Mouse (Mus musculus): Measurements from ENCODE around the gene Cend1.

Gene Cend1

DNA sequence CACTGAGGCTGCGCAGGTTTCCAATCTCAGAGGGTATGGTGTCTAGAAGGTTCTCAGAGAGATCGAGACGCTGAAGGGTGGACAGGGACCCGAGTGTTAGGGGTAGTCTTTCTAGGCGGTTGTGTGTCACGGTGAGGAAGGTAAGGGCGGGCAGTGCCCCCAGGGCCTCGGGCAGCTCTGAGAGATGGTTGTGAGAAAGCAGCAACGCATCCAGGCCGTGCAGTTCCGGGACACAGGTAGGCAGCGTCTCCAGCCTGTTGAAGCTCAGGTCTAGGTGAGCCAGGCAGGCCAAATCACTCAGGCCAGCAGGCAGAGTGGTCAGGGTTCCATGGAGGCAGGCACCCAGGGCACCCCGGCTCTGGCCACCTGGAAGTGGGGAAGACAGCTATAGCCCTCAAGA is 12.9 kb upstream of the Cend1 start:
- no peak for DNase-seq

DNA sequence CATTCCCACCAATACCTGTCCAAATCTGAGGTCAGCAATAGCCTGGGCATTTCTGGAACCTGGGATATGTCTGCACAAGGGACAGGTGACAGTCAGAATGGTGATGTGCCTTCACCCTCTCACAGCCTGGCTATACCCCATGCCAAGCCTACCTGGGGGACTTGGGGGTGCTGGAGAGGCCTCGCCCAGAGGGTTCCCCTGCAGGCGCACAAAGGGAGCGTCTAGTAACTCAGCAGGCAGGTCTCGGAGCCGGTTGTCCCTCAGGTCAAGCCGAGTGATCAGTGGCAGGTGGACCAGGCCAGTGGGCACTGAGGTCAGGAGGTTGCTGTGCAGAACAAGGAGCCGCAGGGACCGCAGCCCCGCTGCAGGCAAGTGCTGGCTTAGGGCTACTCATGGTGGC is 12.2 kb upstream of the Cend1 start:
- no peak for DNase-seq

DNA sequence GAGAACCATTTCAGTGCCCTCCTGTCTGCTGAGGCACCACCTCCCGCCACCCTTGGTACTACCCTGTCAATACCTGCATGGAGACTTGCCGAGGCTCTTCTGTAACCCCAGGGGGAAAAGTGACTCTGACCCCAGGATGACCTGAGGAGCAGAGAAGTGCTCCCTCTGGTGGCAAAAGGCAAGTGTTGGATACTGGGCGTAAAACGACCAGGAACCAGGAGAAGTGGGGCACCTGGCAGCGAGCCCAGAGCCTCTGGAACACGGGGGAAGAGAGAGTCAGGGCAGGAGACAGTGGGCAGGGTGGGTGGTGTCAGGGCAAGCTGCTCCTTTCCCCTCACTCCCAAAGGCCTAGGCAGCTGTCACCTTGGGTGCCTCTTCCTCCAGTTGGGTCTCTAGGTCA is 11.3 kb upstream of the Cend1 start:
- peak; percentile 74 for DNase-seq

DNA sequence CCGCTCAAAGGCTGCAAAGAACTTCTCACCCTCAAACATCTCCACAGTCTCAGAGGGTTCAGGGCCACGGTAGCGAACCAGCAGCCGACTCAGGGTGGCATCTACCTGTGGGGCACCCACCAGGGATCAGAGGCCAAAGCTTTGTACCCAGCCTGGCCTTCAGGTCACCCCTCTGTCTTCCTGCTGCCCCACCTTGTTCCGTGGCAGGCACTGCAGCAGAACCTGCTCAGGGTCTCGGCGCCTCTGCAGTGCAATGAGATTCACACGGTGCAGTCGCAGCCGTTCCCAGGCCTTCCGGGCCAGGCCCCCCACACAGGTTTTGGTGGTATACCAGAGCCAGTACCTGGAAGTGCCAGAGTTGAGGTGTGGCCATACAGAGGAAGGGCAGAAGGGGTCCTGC is 10.5 kb upstream of the Cend1 start:
- DNase-seq, result no peak

DNA sequence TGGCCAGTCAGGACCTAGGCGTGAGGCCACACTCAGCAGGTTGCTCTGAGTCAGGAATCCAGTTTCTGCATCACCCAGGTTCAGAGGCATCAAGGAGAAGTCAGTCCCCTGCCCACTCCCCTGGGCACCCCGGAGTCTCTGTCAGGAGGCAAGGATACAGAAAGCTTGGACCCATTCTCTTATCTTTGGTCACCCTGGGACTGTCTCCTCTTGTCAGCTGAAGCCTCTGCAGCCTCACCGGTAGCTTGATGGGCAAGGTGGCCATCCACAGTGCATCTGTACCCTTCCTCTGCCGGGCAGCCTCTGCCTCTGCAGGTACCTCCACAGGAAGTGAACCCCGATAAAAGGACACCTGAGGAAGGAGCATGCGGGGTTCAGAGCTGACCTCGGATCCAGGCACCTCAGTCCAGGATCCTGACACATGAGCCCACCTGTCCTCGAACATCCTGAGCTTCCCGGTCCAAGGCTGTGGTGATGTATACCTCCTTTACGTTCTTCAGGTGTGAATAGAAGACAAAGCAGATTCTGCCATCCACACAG is 9.9 kb upstream of the Cend1 start:
- no peak for DNase-seq

DNA sequence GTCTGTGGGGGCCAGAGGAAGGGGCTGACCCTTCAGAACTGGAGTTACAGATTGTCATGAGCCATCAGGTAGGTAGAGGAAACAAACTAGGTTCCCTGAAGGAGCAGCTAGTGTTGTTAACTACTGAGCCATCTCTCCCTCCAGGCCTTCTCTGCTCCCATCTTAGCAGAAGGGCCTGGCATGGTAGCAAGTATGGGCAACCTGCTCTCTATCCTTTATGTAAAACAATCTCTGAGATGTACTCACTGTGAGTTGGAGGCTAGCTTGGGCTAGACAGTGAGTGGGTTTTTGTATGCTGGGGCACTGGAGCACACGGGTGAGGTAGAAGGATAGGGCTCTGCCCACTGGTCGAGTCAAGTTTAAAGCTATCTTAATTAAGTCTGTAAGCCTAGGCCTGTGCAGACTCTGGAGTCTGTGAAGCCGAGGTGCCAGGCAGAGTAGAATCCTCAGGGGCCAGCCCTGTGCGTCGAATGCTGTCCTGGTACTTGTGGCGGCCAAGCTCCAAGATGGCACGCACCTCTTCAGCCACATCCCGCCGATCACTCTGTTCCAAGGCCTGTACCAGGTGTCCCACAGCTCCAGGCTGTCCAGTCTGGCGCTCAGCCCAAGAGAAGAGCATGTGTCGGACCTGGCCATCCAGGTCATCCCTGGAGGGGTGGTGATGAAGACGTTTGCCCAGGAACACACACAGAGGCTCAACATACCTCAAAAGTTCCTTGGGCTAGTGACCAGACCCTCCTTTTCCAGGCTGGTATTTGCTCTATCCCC is 9.1 kb upstream of the Cend1 start:
- no peak for DNase-seq

DNA sequence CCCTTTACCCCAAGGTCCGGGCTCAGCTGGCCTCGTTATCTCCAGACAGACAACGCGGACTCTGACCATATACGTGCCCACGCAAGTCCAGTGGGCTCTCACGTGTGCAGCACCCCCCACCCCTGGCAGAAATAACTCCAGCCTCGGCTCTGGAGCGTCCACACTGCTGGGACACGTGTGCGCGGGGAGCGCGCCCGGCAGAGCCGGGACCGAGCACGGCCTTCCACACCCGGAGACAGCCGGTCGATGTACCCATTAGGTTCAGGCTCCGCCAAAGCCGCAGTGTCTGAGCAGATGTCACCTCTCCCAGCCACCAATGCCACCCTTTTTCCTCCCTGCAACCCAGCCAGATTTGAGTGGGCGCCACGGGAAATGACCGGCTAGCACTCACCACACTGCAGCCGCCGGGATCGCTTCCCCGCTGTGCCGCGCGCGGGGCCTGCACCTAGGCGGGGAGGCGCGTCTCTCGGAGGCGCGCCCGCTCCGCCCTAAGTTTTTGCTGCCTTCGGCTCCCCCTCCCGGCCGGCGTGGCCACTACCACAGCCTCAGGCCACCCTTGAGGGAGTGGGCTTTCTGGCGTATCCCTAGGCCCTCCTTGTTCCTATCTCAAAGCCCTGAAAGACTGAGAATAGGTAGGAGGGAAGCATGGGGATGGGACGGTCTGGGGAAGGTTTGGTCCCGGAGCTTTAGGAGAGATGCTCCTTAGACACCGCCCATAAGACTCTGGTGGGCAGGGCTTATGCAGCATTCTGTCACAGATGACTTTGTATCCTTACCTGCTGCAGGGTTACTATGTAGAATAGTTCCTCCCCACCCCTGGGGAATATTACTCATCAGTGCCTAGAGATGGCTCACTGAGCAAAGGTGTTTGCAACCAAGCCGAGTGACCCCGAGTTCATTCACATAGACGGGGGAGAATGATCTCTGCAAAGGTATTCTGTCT is 8.2 kb upstream of the Cend1 start, which contains the start of gene Slc25a22:
TSS of gene Slc25a22 (minus strand) at position 715 of the 943 bp plus-strand sequence.
- DNase-seq, result peak; percentile 87

DNA sequence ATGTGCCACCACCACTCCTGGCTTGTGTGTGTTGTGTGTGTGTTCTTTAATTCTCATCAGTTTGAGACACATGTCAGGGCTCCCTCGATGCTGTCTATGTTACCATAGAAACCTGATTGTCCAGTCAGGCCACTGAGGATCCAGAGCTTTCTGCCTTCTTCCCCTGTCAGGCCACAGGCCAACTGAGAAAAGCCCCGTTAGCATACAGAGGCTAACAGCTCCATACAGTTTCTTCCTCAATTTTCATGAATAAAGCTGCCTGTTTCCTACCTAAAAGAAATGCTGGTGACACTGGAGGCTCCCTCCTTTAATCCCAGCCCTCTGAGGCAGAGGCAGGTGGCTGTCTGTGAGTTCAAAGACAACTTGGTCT is 7.2 kb upstream of the Cend1 start:
- no peak for DNase-seq

DNA sequence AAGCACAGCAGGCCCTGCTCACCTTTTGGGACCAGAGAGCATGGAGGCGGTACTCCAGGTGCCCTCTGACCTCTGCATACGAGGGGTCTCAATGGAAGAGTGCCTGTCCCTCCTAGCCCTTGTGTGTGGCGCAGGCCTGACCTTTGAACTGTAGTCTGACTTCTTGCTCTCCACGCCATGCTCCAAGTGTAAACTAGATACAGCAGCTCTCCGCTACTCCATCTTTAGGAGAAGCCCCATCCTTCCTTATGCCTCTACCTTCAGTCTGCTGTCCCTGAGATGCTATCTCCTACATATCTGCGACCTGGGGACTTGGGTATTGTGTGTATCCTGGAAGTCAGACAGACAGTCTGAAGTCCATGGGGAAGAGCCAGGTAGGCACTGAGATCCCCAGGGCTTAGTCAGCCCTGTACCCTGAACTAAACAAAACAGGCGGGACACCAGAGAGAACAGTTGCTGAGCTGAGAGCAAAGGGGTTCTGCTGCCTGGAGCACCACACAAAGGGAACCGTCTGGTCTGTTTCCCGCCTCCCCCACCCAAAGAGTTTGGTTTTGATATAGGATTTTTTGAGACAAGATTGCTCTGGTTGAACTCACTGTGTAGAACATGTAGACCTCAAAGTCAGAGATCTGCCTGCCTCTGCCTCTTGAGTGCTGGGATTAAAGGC is 6.7 kb upstream of the Cend1 start:
- no peak for DNase-seq

DNA sequence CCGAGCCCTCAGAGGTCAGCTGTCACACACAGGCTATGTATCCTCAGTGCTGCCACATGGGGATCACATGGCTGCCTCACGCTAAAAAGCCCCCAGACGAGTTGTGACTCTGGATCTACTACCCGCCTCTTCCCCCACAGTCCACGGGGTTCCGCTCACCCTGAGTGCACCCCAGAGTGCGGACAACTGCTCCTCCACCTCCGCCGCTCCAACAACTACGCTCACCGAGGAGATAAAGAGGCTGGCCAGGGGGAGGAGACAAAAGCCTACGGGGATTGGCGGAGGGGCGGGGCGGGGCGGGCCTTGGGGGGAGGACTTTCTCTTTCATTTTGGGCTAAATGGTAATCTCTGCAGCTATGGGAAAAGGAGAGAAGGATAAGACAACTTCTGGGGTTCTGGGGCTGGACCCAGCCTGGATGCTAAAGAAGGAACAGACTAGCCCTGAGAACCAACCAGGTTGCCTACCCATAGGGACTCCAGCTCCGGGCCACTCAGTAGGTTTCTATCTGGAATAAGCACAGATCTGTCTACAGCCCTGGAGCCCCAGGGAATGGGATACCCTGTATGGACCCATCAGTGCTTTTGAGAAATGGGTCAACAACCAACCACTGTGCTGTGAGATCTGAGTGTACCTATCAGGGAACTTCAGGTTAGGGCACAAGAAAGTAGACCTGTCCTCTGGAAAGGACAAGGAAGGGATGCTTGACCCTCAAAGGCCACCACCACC is 6.0 kb upstream of the Cend1 start:
- DNase-seq, result peak; percentile 58

DNA sequence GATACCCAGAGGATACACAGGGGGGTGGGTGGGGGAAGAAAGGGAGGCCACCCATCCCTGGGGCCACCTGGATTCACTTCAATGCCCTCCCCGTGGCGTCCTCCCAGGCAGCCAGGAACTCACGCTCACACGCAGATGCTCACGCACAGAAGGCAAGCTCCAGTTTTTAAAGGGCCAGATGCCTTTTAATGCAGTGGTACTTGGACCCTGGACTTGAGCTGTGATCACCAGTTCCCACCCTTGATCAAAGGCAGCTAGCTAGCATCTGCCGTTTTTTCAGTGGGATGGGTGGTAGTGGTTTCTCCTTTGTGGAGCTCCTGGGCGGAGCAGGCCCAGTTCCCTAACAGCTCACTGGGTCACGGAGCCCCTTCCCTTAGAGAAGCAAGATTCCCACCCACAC is 5.2 kb upstream of the Cend1 start:
- peak; percentile 47 for DNase-seq

DNA sequence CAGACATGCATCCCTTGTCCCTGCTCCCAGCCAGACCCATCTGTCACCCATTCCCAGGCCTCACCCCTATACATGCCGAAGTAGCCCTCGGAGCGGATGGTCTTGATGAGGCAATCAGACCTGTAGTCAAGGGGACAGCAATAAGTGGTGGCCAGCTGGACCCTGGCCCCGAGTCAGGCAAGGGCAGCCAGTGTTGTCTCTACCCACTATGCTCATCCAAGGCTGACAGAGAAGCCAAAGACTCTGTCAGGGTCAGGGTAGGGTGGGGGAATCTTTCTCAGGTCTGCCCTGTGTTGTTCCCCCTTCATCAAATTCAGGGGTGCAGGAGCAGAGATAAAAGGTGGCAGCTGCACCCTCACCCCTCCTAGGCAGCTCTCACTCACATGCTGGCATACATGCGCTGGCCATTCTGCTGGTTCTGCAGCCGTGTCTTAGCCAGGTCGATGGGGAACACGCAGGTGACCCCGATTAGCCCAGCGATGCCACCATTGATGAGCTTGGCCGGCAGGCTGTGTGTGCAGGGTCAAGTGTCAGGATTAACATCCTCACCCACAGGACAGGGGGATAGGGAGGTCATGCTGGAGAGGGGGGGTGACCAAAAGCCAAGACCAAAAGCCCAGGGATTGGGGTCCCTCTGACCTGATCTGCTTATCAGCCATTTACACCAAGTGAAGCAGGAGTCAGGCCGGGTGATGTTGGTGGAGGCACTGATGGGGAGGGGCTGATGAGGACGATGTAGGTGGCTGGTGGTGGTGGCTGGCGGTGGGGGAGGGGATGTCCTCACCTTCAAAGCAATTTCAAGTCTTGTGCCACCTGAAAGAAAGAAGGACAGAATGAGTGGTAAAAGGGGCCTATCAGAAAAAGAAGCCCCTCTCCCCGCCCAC is 4.5 kb upstream of the Cend1 start:
- DNase-seq, result no peak

DNA sequence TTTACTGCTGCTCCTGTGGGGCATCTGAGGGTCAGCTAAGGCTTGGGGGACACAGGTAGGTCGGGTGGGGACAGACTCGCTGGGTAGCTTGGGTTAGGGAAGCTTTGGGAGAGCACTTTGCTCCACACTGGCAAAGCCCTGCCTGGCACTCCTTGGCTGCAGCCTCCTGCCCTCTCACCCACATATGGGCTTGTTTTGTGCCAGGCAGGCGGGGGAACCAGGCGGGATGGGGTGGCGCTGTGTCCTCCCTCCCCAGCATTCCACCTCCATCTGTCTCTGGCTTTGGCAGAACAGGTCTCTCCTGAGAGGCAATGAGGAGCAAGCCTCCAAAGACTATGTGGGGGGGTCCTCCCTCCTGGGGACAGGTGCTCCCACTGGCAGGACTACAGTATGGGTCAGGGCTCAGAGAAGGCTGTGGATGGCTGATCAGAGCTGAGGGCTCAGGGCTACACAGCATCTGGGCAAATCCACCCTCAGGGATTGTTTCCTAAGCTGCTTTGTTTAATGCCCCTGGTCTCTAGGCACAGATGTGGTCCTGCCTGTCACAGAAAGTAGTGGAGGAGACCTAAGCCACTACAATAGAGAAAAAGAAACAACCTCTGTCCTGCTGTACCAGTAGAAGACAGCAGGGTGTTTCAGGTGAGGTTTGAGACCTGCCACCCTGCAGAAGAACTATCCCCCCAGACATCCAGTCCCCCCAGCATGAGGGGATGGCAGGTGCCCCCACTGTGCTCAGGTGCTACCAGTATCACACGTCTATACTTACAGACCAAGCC is 3.6 kb upstream of the Cend1 start:
- DNase-seq, result no peak

DNA sequence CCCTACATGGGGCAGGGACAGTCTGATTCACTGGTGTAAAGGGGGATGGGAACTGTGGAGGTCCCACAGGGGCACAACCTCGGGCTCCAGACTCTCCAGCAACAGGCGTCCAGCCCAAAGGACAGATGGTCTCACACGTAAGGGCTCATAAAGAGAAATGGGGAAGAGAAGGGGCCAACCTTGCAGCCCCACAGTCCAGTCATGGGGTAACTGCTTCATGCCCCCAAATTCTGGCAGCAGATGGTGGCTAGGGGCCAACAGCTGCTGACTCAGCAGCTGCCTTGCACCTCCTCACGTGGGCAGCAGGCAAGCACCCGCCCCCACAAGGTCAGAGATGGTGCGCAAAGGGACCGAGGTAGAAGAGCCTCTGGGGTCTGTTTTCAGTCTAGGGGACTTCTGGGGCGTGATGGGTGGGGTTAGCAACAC is 2.9 kb upstream of the Cend1 start:
- no peak for DNase-seq

DNA sequence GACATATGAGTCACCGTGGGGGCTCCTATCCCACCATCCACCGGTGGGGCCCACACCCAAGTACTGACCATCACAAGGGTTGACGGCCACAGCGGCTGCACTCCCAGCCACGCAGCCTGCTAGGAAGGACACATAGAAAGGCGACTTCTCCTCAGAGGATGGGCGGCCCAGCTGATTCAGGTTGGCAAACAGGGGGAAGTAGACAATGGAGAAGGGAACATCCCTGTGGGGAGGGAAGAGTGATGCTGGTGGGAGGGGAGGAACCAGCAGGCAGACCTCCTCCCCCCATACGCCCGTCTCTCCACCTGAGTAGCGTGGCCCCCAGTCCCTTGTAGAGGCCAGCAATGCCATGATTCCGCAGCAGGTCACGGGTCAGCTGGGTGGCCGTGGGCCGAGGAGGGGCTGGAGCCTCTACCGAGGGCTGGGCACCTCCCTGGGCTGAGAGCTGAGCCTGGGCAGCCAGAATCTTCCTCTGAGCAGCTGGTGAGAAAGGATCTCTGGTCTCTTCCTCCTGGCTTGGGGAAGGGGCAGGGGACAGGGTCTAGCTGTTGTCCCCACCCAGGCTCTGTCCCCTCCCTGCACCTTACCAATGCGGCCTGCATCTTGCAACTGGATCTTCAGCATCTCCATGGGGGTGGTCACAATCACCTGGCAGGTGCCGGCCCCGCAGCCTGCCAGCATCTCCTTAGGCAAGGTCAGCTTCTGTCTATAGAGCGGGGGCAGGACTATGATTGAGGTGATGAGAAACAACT is 2.3 kb upstream of the Cend1 start:
- no peak for DNase-seq

DNA sequence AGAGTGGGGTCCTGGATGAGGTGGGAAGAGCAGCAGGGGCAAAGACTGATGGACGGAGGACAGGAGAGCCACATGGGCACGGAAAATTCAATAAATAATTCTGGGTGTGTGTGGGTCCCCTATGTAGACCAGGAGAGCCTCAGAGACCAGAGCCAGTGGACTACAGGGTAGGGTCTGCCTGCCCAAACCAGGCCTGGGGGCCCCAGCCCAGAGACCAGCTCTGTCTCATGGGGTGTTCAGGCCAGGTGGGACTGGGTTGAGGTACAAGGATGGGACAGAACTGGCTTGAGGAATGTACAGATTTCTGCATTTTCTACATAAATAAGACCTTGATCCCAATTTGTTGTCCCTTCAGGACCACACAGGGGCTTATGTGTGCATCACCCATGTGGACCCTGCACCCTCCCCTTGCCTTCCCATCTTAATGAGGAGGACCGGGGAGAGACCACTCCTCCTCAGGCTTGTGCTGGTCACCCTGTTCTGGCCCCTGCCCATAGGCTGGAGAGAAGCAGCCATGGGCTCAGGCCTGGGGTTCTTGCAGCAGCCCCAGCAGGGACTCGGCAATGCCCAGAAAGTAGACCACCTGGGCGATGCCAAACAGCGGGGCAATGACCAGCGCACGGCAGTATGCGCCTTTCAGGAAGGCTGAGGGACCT is 1.4 kb upstream of the Cend1 start:
- no peak for DNase-seq

DNA sequence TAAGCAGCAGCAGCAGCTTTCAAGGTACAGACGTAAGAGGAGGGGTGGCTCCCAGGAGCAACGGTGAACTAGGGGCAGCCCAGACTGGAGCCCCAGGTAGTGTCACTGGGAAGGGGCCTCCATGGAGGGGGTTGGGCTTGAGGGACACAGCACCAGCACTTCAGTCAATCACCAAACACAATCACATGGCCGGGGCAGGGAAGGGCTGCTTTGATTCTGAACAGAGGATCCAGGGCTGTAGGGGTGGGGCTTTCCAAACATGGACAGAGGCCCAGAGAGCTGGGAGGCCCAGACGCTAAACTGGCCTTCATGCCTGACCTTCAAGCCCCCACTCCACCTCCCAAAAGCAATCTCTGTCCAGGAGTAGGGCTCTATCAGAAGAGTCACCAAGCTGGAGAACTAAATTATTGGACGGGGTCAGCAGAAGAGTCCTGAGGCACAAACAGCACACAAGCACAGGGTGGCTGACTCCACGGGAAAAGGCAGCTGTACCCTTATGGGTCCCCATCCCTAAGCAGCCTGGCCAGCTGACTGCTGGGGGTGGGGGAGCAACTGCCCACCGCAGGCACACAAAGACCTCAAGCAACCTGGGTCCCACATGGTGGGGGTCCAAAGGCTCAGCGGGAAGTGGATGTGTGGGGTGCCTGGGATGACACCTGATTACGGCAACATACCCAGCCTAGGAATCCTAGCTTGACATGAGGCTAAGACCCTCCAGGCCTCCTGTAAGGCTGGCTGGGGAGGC is 721 bp upstream of the Cend1 start:
- no peak for DNase-seq

DNA sequence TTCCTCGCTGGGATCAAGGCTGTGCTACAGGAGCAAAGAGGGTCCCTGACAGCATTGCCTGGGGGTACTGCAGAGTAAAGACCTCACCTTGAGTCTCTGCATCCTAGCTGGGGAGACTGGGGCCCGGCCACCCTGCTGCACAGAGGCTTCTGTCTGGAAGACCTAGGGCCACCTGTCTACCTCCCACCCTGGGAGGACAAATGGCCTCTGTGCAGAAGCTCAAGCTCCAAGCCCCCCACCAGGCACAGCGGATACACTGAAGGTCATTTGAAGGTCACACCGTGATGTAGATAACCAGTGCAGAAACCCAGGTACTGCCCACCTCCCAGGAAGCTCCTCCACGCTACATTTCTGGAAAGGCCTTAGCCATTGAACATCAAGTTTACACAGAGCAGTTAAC is 590 bp downstream of the Cend1 start:
- no peak for DNase-seq
